In the genomic region with DNA sequence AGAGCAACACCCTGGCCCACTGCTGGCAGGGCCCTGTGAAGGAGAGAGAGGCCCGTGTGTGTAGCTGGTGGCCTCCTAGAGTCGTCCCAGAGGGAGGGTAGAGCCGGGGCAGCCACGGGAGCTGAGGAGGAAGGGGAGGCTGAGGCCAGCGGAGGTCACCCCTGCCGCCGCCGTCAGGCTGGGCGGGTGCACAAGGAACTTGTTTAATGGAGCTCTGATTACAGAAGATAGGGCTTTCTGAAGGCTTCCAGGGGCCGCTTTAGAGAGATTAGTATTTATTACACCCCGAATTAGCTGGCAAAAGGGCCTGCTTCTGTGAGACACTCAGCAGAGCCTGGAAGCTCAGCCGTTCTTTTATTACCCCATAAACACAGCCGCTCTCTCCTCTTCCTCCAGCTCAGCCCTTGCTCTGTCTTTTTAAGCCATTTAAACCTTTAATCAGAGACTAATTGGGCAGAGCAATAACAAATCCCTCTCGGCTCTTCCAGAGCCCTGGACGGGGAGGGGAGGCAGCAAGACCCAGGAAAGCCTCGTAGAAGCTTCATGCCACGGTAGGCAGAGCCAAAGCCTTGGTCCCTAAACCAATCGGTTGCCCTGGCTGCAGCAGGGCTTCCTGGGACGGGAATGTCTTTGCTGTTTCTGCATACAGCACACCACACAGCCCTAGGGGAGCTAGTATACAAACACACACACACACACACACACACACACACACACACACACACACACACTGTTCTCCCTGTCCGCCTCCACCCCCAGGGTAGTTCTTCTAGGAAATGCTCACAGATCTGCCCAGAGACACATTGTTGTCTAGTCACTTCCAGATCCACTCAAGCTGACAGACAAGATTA, we compare ENCODE assay signal across 8 mouse cellular contexts.
DNase-seq lines count a peak whose midpoint lies in the region; ATAC-seq and TF ChIP-seq lines count a peak whose summit lies in the region.

No protein-coding gene starts in this region.

- no peak overlapping the region for H3K4me3 ChIP-seq in lung, postnatal 0 days (ENCODE audit: low read depth, low read length)
- no peak overlapping the region for H3K4me3 ChIP-seq in forebrain, embryonic 15.5 days
- 0 out of 2 replicates have a peak overlapping the region, but pooled peaks have one; percentile 14 for H3K4me3 ChIP-seq in limb, embryonic 10.5 days
- H3K4me3 ChIP-seq in stomach, embryonic 16.5 days (replicated peaks; ENCODE audit: low read length): no peak overlapping the region

- TF ChIP-seq EP300 in lung, postnatal 0 days (IDR thresholded peaks at IDR 0.05): no peak

- WGBS in lung, postnatal 0 days: 18% methylated on average over 18 of the region's 20 CpGs
- 6% methylated on average over 20 of the region's 20 CpGs for WGBS in forebrain, embryonic 15.5 days
- WGBS in limb, embryonic 10.5 days: 3% methylated on average over 20 of the region's 20 CpGs
- WGBS in stomach, embryonic 16.5 days: 8% methylated on average over 20 of the region's 20 CpGs

- H3K36me3 ChIP-seq in lung, postnatal 0 days (ENCODE audit: insufficient read depth, low read length): no peaks in the 10 kb centered on the region
- H3K36me3 ChIP-seq in forebrain, embryonic 15.5 days: no peaks in the 10 kb centered on the region
- H3K36me3 ChIP-seq in limb, embryonic 10.5 days: no peaks in the 10 kb centered on the region
- no peaks in the 10 kb centered on the region for H3K36me3 ChIP-seq in stomach, embryonic 16.5 days (ENCODE audit: control insufficient read depth, insufficient read depth, low read length)

- peaks cover 8% of the 10 kb centered on the region; the same call in 1 of the 2 replicates for H3K4me1 ChIP-seq in lung, postnatal 0 days (ENCODE audit: insufficient read depth, low read depth, low read length)
- peaks cover 10% of the 10 kb centered on the region for H3K4me1 ChIP-seq in forebrain, embryonic 15.5 days
- H3K4me1 ChIP-seq in limb, embryonic 10.5 days: peaks cover 74% of the 10 kb centered on the region
- H3K4me1 ChIP-seq in stomach, embryonic 16.5 days (ENCODE audit: control insufficient read depth, insufficient read depth, low read length): peaks cover 15% of the 10 kb centered on the region

- no peaks in the 10 kb centered on the region for H3K9me3 ChIP-seq in lung, postnatal 0 days (ENCODE audit: low read length)
- no peaks in the 10 kb centered on the region for H3K9me3 ChIP-seq in forebrain, embryonic 15.5 days
- no peaks in the 10 kb centered on the region for H3K9me3 ChIP-seq in limb, embryonic 10.5 days (replicated peaks)
- no peaks in the 10 kb centered on the region for H3K9me3 ChIP-seq in stomach, embryonic 16.5 days (replicated peaks; ENCODE audit: control insufficient read depth, low read length)

- no peak overlapping the region for H3K27ac ChIP-seq in lung, postnatal 0 days (ENCODE audit: low read length)
- peak overlapping the region; percentile 33; the same call in 1 of the 2 replicates for H3K27ac ChIP-seq in forebrain, embryonic 15.5 days (replicated peaks)
- peak overlapping the region; percentile 73 for H3K27ac ChIP-seq in limb, embryonic 10.5 days
- H3K27ac ChIP-seq in stomach, embryonic 16.5 days (ENCODE audit: low read length): peak overlapping the region; percentile 36

- H3K9ac ChIP-seq in lung, postnatal 0 days (replicated peaks; ENCODE audit: low read depth): no peak overlapping the region
- H3K9ac ChIP-seq in forebrain, embryonic 15.5 days (replicated peaks): no peak overlapping the region; the same call in 1 of the 2 replicates
- H3K9ac ChIP-seq in stomach, embryonic 16.5 days (ENCODE audit: low read length): 0 out of 2 replicates have a peak overlapping the region, but pooled peaks have one; percentile 37

- ATAC-seq in lung, postnatal 0 days: peak; percentile 74
- no peak for ATAC-seq in forebrain, embryonic 15.5 days (replicated peaks)
- peak; percentile 71; the same call in 1 of the 2 replicates for ATAC-seq in stomach, embryonic 16.5 days (ENCODE audit: insufficient read depth, low FRiP score)
- ATAC-seq in inflammation-experienced regulatory T-cells, adult 6 months: no peak

- H3K27me3 ChIP-seq in lung, postnatal 0 days (replicated peaks; ENCODE audit: insufficient read depth, low read length): no peaks in the 10 kb centered on the region
- no peaks in the 10 kb centered on the region for H3K27me3 ChIP-seq in forebrain, embryonic 15.5 days
- H3K27me3 ChIP-seq in limb, embryonic 10.5 days (ENCODE audit: low read depth, poor library complexity, severe bottlenecking): peaks cover 87% of the 10 kb centered on the region
- H3K27me3 ChIP-seq in stomach, embryonic 16.5 days (ENCODE audit: control insufficient read depth, insufficient read depth, low read length): no peaks in the 10 kb centered on the region

- DNase-seq in lung, postnatal 0 days (ENCODE audit: low spot score): peak; percentile 46
- no peak for DNase-seq in lung, postnatal 14 days
- peak; percentile 67 for DNase-seq in limb, embryonic 10.5 days (ENCODE audit: low spot score)
- DNase-seq in spleen, postnatal 10 days (ENCODE audit: low spot score in 2 of 2): no peak
- no peak for DNase-seq in cerebellum, postnatal 14 days

- H3K4me2 ChIP-seq in lung, postnatal 0 days (replicated peaks; ENCODE audit: low read depth, low read length): no peak overlapping the region
- H3K4me2 ChIP-seq in forebrain, embryonic 15.5 days (replicated peaks): no peak overlapping the region
- no peak overlapping the region for H3K4me2 ChIP-seq in stomach, embryonic 16.5 days (ENCODE audit: low read depth, low read length)

- no peak for TF ChIP-seq CTCF in lung, postnatal 0 days (IDR thresholded peaks at IDR 0.05)

Comparison
In these comparisons a context has a peak if more than half of its experiments do, and no peak if none do; other contexts are left out.
1. DNase-seq: peak in lung, postnatal 0 days (single experiment) and limb, embryonic 10.5 days (single experiment); none in lung, postnatal 14 days (single experiment), spleen, postnatal 10 days (0 of 2) and cerebellum, postnatal 14 days (0 of 2).
2. ATAC-seq: peak in lung, postnatal 0 days (single experiment) and stomach, embryonic 16.5 days (single experiment); none in forebrain, embryonic 15.5 days (single experiment) and inflammation-experienced regulatory T-cells, adult 6 months (single experiment).